Mouse (Mus musculus): Measurements from ENCODE around the gene Sbk1.

Sbk1 gene

GRCm38 (mm10) chr7:126271712-126272683 is at the start of gene Sbk1:
TSS of gene Sbk1 (plus strand) at chr7:126272619.
- in situ Hi-C loops (cut with MboI) = no loop called here

GRCm38 (mm10) chr7:126222753-126223152 is 49.7 kb upstream of the Sbk1 start:
- in situ Hi-C loops (cut with MboI) = no loop called here

GRCm38 (mm10) chr7:126226136-126226535 is 46.3 kb upstream of the Sbk1 start:
- in situ Hi-C loops (cut with MboI) = no loop called here

- in situ Hi-C loops (cut with MboI) = no loop called here
Observed at GRCm38 (mm10) chr7:126230357-126231148, 41.9 kb upstream of the Sbk1 start.

- in situ Hi-C loops (cut with MboI) = no loop called here
Observed at GRCm38 (mm10) chr7:126232345-126233071, 39.9 kb upstream of the Sbk1 start.

GRCm38 (mm10) chr7:126234611-126235010 is 37.8 kb upstream of the Sbk1 start:
- in situ Hi-C loops (cut with MboI) = no loop called here

GRCm38 (mm10) chr7:126236083-126236793 is 36.2 kb upstream of the Sbk1 start:
- in situ Hi-C loops (cut with MboI) = no loop called here

- in situ Hi-C loops (cut with MboI) = no loop called here
Observed at GRCm38 (mm10) chr7:126236794-126237192, 35.6 kb upstream of the Sbk1 start.

GRCm38 (mm10) chr7:126240814-126241360 is 31.5 kb upstream of the Sbk1 start:
- in situ Hi-C loops (cut with MboI) = no loop called here

GRCm38 (mm10) chr7:126244168-126244750 is 28.2 kb upstream of the Sbk1 start:
- in situ Hi-C loops (cut with MboI) = no loop called here

- in situ Hi-C loops (cut with MboI) = no loop called here
Observed at GRCm38 (mm10) chr7:126248088-126248487, 24.3 kb upstream of the Sbk1 start.

- in situ Hi-C loops (cut with MboI) = no loop called here
Observed at GRCm38 (mm10) chr7:126248641-126249141, 23.7 kb upstream of the Sbk1 start.

- in situ Hi-C loops (cut with MboI) = no loop called here
Observed at GRCm38 (mm10) chr7:126249146-126249545, 23.3 kb upstream of the Sbk1 start.

GRCm38 (mm10) chr7:126249986-126250385 is 22.4 kb upstream of the Sbk1 start:
- in situ Hi-C loops (cut with MboI) = no loop called here

GRCm38 (mm10) chr7:126250481-126250880 is 21.9 kb upstream of the Sbk1 start:
- in situ Hi-C loops (cut with MboI) = no loop called here

GRCm38 (mm10) chr7:126251698-126252097 is 20.7 kb upstream of the Sbk1 start:
- in situ Hi-C loops (cut with MboI) = no loop called here

GRCm38 (mm10) chr7:126252230-126252629 is 20.2 kb upstream of the Sbk1 start:
- in situ Hi-C loops (cut with MboI) = no loop called here

- in situ Hi-C loops (cut with MboI) = loop anchor here (5.0 kb wide), 1 partner anchor 42 kb away; no protein-coding TSS in a partner anchor
Observed at GRCm38 (mm10) chr7:126260280-126261210, 11.9 kb upstream of the Sbk1 start.

- in situ Hi-C loops (cut with MboI) = loop anchor here (5.0 kb wide), 1 partner anchor 40 kb away; no protein-coding TSS in a partner anchor
Observed at GRCm38 (mm10) chr7:126261823-126262222, 10.6 kb upstream of the Sbk1 start.

All from mature B cell (primary cell).